Mouse (Mus musculus) left cerebral cortex, postnatal 14 days (tissue): ENCODE results near the gene Dclk1. TPM values are rescaled to one million over a fixed set of nuclear protein-coding genes. Genes with fewer than 3 reads are reported as not detected.

Experiments used
- DNase-seq, 2 experiments: peaks; one replicate each; pipeline ENCODE4 v3.0.0; 2021 to 2022; ENCODE audit warnings: low spot score in 2 of 2, mixed read lengths in 1 of 2
- intact Hi-C: fragments of 180-260 bp; cut with DNase I; formaldehyde crosslinking; loops from one replicate; pipeline ENCODE4 v1.15.1; 2025
- total RNA-seq, 2 experiments: library from RNA; stranded (reverse); gene quantifications; 2 replicates each; pipeline ENCODE4 v1.2.3; 2021

Gene Dclk1
- total RNA-seq, 2 experiments from 2014 or later: 1,062 to 1,119 TPM

- intact Hi-C loops: no loop called here
- peak; percentile 81 to 91 for DNase-seq
Observed at GRCm38 (mm10) chr3:55423640-55424397, 181.7 kb downstream of the Dclk1 start.

DNA sequence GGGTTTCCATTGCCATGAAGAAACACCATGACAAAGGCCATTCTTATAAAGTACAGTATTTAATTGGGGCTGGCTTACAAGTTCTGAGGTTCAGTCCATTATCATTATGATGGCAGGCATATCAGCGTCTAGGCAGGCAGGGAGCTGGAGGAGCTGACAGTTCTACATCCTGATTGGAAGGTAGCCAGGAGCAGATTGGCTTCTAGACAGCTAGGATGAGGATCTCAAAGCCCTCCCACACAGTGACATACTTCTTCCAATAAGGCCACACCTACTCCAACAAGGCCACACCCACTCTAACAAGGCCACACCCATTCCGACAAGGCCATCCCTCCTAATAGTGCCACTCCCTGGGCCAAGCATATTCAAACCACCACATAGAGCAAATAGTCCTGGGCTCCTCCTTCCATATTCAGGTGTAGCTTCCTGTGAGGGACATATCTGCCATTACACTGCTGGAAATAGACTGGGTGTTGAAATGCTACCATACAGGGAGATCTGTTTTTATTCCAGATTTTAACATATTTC is 187.9 kb downstream of the Dclk1 start:
- intact Hi-C loops: no loop called here
- peak; percentile 46 to 68 for DNase-seq

- intact Hi-C loops: no loop called here
- no peak for DNase-seq
Observed at GRCm38 (mm10) chr3:55431223-55431622, 189.1 kb downstream of the Dclk1 start.

- intact Hi-C loops: no loop called here
- no peak for DNase-seq
Observed at GRCm38 (mm10) chr3:55434276-55434675, 192.1 kb downstream of the Dclk1 start.

DNA sequence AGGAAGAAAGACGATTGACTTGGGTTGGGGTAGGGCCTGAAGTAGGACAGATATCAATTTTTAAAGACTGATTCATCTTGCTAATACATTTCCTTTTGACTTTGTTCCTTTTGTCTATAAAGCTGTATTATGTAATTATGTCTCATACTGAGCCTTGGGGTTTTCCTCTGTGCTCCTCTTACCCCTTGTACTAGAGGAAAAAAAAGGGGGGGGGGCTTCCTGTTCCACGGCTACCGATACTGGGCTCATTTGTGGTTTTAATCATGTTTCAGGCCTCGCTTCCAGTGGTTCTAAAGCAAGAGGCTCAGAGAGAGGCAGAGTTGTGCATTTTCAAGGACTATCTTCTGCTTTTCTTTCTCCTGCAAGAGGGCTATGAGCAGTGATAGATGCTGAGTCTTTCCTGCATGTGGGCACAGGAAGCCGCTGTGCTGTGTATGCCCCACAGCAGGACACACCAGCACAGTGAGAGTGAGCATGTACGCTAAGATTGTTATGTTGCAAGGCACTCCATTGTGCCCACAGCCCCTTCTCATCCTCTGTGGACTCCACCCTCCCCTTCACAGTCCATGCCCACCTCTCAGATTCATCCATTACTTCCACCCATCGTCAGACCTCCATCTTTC is 196.8 kb downstream of the Dclk1 start:
- intact Hi-C loops: loop anchor here (5.0 kb wide), 1 partner anchor 47 kb away; no protein-coding TSS in a partner anchor
- no peak for DNase-seq

- intact Hi-C loops: no loop called here
- peak; percentile 62 to 68 for DNase-seq
Observed at GRCm38 (mm10) chr3:55440342-55440741, 198.2 kb downstream of the Dclk1 start.

DNA sequence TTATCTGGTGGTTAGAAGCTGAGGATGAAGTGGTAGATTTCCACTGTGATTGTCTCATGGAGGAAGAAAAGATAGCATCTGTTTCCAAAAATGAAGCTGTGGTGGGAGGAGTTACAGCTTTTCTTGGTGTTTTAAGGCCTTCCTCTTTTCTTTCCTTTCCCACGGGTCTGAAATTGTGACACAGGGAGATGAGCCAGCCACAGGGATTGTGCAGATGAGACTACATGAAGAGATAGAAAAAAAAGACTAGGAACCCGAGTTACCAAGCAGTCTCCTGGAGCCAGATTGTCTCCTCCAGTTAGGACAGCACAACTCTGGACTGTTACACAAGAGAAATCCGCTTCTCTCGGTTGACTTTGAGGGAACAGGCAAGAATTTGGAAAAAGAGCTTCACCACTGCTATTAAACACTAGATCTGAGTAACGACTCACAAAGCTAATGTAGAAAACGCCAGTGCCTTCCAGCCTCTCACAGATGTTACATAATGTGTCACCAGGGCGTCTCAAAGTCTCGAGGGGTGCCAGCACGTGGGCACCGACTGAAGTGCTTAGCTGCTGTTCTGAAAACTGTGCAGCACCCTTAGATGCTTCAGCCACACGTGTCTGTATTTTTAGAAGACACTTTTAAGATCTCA is 200.0 kb downstream of the Dclk1 start:
- intact Hi-C loops: no loop called here
- peak; percentile 68 to 88 for DNase-seq

DNA sequence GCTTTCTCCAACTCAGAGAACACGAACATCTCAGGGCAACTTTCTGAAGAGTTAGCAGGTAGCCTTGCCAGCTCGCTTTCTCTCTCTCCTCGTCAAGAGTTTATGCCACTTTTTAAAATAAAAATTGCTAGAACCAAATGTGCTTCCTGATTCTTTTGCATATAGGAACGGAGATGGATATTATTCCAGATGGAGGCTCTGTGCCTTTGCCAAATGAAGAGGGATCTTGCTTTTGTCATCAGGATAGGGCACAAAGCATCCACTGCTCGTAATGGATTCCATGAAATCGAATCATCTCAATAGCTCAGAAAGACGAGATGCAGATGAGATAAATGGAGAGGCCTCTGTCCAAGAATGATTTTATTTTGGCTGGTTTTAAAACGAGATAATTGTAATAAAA is 201.1 kb downstream of the Dclk1 start:
- intact Hi-C loops: no loop called here
- no peak for DNase-seq

DNA sequence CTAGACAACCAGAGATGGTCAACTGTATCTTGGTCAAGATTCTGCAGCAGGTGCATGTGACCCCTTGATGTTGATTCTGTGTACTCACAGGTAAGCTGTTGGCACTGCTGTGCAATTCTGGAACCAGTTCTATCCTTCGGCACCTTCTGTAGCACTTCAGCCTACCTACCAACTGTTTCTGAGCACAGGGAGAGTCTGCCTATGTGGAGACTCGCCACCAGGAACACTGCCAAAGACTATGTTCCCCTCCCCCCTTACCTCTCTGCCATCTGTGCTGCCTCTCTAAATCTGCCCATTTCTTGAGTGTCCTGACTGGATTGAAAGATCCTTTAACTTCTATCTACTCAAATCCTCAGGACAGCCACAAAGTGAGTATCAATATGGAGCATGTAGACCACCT is 201.6 kb downstream of the Dclk1 start:
- DNase-seq: no peak
- intact Hi-C loops: no loop called here

DNA sequence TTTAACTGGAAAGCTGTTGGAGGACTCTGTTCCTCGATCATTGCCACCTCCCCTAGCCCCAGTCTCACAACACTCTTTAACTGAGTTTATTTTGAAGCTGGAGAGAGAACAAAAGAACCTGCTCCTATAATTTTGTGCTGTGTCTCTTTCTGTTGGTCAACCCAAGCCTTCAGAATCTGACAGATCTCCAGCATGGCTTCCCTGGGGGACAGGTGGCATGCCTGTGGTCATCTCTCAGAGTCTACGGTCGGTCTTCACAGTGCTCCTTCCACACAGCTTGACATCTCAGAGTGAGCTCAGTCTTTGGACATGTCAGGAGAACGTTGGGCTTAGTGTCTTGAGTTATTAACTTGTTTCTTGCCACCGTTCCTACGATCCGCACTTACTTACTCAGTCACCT is 204.5 kb downstream of the Dclk1 start:
- DNase-seq: no peak
- intact Hi-C loops: no loop called here

GRCm38 (mm10) chr3:55447486-55448460 is 205.6 kb downstream of the Dclk1 start:
- intact Hi-C loops: no loop called here
- DNase-seq: peak; percentile 83 to 95

GRCm38 (mm10) chr3:55449148-55449547 is 207.0 kb downstream of the Dclk1 start:
- no peak for DNase-seq
- intact Hi-C loops: no loop called here

DNA sequence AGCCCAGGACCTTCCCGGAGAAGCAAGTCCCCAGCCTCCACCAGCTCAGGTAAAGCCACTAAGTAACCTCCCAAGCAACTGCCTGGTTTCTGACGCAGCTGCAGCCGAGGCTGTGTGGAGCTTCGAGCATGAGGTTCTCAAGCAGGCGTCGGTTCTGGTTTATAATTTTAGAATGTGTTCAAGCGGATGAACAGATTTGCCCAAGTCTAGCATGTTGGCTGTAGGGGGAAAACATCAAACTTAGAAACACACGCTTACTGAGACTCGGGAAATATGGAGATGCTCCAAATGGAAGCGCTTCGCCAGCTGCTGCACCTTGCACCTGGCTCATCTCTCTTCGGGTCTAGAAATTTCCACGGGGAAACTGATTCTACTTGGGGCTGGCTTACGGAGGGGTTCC is 208.9 kb downstream of the Dclk1 start:
- DNase-seq: peak; percentile 56 to 67
- intact Hi-C loops: no loop called here

GRCm38 (mm10) chr3:55451877-55452276 is 209.7 kb downstream of the Dclk1 start:
- intact Hi-C loops: no loop called here

GRCm38 (mm10) chr3:55452464-55452863 is 210.3 kb downstream of the Dclk1 start:
- DNase-seq: no peak
- intact Hi-C loops: no loop called here

More at GRCm38 (mm10) chr3:55451877-55452276, 209.7 kb downstream of the Dclk1 start:
- DNase-seq: no peak

DNA sequence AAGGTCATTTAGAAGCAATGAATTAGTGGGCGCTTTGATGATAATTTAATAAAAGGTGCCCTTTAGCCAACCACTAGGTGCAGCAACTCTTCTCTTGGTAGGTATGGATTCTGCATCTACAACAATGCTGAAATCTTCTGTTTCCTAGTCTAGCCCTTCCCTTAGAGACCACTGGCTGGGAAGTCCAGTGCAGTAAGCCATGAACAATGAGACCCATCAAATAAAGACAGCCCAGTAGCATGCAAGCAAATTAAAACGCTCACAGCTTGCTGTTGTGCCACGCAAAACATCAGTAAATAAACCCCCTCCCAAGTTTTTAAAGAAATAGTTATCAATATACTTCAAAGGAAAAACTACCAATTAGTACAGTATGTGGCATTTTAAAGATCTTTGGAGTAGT is 218.9 kb downstream of the Dclk1 start:
- DNase-seq: no peak
- intact Hi-C loops: loop anchor here (5.0 kb wide), 1 partner anchor 44 kb away; no protein-coding TSS in a partner anchor

DNA sequence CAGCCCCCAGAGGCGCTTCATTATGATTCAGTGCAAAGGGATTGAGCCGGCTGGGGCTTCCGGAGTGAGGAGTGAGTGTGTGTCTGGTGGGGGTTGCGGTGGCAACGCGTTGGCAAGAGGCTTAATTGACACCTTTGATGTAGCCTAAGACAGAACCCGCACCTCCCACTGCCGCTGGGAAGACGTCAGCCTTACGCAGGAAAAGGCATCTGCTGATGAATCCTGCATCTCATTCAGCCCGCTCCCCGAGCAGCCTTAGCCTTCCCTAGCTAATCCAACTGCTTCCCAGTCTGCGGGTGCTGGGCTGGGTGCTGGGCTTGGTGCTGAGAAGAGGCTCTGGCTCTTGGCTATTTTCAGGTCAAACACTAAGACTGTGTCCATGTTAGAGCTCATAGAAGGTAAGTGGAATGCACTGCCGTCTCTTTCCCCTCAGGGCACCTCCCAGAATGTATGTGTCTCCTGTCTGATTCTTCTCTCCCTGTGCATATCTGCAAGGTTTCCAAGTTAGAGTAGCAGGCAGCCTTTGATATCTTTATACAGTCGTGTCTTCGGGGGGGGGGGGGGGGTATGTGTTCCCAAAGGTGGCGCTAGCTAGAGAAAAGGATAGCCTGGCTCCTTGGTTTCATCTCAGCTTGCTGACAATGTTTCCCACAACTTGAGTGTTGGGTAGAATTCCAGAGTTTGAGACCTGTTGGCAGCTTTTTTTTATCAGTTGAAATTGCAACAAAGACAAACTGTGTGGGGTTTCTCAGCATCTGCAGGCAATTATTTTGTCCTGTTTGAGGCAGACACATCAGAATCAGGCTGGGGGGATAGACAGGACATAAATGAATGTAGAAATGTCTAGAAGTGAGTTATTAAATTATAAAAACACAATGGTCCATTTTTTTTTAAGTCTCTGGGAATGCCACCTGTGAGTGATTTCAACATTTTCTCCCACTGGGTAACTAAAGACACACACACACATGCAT is 219.8 kb downstream of the Dclk1 start:
- peak; percentile 90 to 96 for DNase-seq
- intact Hi-C loops: loop anchor here (5.0 kb wide), 1 partner anchor 45 kb away; no protein-coding TSS in a partner anchor
